Mouse (Mus musculus) brain, embryonic 14.5 days (tissue): Measurements from ENCODE around the gene Vdr.

Experiments used
- CTCF ChIP-seq: fragments of 200-500 bp; IDR thresholded peaks from 2 replicates; pipeline ENCODE4 v1.5.1; 2012; ENCODE audit warnings: inconsistent platforms, mild to moderate bottlenecking, moderate library complexity, borderline replicate concordance; ENCODE audit not compliant: insufficient read depth, insufficient read length; ENCODE audit errors: extremely low read depth
- POLR2A ChIP-seq: fragments of 200-500 bp; IDR thresholded peaks from 2 replicates; pipeline ENCODE4 v1.6.1; 2012; ENCODE audit warnings: mild to moderate bottlenecking, inconsistent platforms, borderline replicate concordance; ENCODE audit not compliant: poor library complexity, insufficient read depth, insufficient read length, severe bottlenecking; ENCODE audit errors: extremely low read depth

DNA sequence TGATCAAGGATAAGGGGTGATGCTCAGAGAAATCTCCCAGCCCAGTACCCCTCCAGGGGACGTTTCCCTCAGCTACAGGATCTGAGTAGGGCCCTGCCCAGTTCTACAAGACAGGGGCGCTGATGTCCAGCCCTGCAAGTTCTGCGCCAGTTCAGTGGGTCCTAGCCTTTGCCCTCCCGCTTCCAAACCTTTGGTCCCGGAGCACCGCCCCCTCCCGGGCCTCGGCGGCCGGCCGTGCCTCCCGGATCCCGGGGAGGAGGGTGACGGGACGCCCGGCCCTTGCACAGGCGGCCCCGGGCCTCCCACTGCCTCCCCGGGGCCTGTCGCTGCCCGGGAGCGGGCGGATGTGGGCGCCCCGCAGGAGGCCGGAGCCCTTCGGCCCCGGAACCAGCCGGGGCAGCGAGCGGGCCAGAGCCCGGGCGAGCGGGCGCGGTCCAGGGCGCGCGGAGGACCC is 79.6 kb downstream of the Vdr start:
- TF ChIP-seq POLR2A: no peak
- TF ChIP-seq CTCF: no peak
